Mouse (Mus musculus): Measurements from ENCODE around the gene Catsperg1. TPM values are rescaled to one million over a fixed set of nuclear protein-coding genes. Genes with fewer than 3 reads are reported as not detected.

Gene Catsperg1
- total and polyA plus RNA-seq, 3 experiments: 0.68 to 2.0 (median 0.93) TPM

Other genes starting within 250 kb of the Catsperg1 start
- 513 and 551 TPM in 2 replicates for gene Eif3k, start 232.2 kb downstream of the Catsperg1 start, total RNA-seq (2012; rRNA removed)
- gene Eif3k, start 232.2 kb downstream of the Catsperg1 start, total RNA-seq (2014; rRNA removed): 595 and 658 TPM in 2 replicates
- 580 and 584 TPM in 2 replicates for gene Eif3k, start 232.2 kb downstream of the Catsperg1 start, polyA plus RNA-seq (2012; ENCODE audit: insufficient read length, low read depth)
- gene Map4k1, start 232.0 kb downstream of the Catsperg1 start, total RNA-seq (2012; rRNA removed): 183 and 195 TPM in 2 replicates
- gene Map4k1, start 232.0 kb downstream of the Catsperg1 start, total RNA-seq (2014; rRNA removed): 112 and 114 TPM in 2 replicates
- gene Map4k1, start 232.0 kb downstream of the Catsperg1 start, polyA plus RNA-seq (2012; ENCODE audit: insufficient read length, low read depth): 395 and 401 TPM in 2 replicates
- gene Ryr1, start 88.9 kb downstream of the Catsperg1 start, total RNA-seq (2012; rRNA removed): 0.63 and 0.68 TPM in 2 replicates
- gene Ryr1, start 88.9 kb downstream of the Catsperg1 start, total RNA-seq (2014; rRNA removed): 0.43 TPM in 2 replicates
- gene Ryr1, start 88.9 kb downstream of the Catsperg1 start, polyA plus RNA-seq (2012; ENCODE audit: insufficient read length, low read depth): 0.86 and 1.1 TPM in 2 replicates
- 0.88 and 1.4 TPM in 2 replicates for gene Rasgrp4, start 79.2 kb downstream of the Catsperg1 start, total RNA-seq (2012; rRNA removed)
- gene Rasgrp4, start 79.2 kb downstream of the Catsperg1 start, total RNA-seq (2014; rRNA removed): 0.26 and 0.58 TPM in 2 replicates
- 2.9 and 3.2 TPM in 2 replicates for gene Rasgrp4, start 79.2 kb downstream of the Catsperg1 start, polyA plus RNA-seq (2012; ENCODE audit: insufficient read length, low read depth)
- gene Fam98c, start 57.8 kb downstream of the Catsperg1 start, total RNA-seq (2012; rRNA removed): 13.8 and 14.5 TPM in 2 replicates
- gene Fam98c, start 57.8 kb downstream of the Catsperg1 start, total RNA-seq (2014; rRNA removed): 13.0 and 14.1 TPM in 2 replicates
- 15.2 and 17.9 TPM in 2 replicates for gene Fam98c, start 57.8 kb downstream of the Catsperg1 start, polyA plus RNA-seq (2012; ENCODE audit: insufficient read length, low read depth)
- gene Ggn, start 43.8 kb downstream of the Catsperg1 start, total RNA-seq (2012; rRNA removed): 0.30 and 0.38 TPM in 2 replicates
- 0.13 TPM in 1 of 2 replicates, not detected in the other for gene Ggn, start 43.8 kb downstream of the Catsperg1 start, total RNA-seq (2014; rRNA removed)
- gene Ggn, start 43.8 kb downstream of the Catsperg1 start, polyA plus RNA-seq (2012; ENCODE audit: insufficient read length, low read depth): 1.0 and 1.5 TPM in 2 replicates
- gene Spred3, start 43.6 kb downstream of the Catsperg1 start, total RNA-seq (2012; rRNA removed): 2.2 and 3.3 TPM in 2 replicates
- gene Spred3, start 43.6 kb downstream of the Catsperg1 start, total RNA-seq (2014; rRNA removed): 1.2 and 1.6 TPM in 2 replicates
- gene Spred3, start 43.6 kb downstream of the Catsperg1 start, polyA plus RNA-seq (2012; ENCODE audit: insufficient read length, low read depth): 6.0 and 6.6 TPM in 2 replicates
- 321 and 335 TPM in 2 replicates for gene Psmd8, start 33.3 kb downstream of the Catsperg1 start, total RNA-seq (2012; rRNA removed)
- 455 and 479 TPM in 2 replicates for gene Psmd8, start 33.3 kb downstream of the Catsperg1 start, total RNA-seq (2014; rRNA removed)
- gene Psmd8, start 33.3 kb downstream of the Catsperg1 start, polyA plus RNA-seq (2012; ENCODE audit: insufficient read length, low read depth): 308 and 348 TPM in 2 replicates
- gene Kcnk6, start 18.5 kb upstream of the Catsperg1 start, total RNA-seq (2012; rRNA removed): 4.0 TPM in 2 replicates
- 1.2 and 2.2 TPM in 2 replicates for gene Kcnk6, start 18.5 kb upstream of the Catsperg1 start, total RNA-seq (2014; rRNA removed)
- 1.2 and 1.9 TPM in 2 replicates for gene Kcnk6, start 18.5 kb upstream of the Catsperg1 start, polyA plus RNA-seq (2012; ENCODE audit: insufficient read length, low read depth)
- gene Yif1b, start 24.3 kb upstream of the Catsperg1 start, total RNA-seq (2012; rRNA removed): 84.2 and 99.4 TPM in 2 replicates
- 61.6 and 69.4 TPM in 2 replicates for gene Yif1b, start 24.3 kb upstream of the Catsperg1 start, total RNA-seq (2014; rRNA removed)
- 61.0 and 63.0 TPM in 2 replicates for gene Yif1b, start 24.3 kb upstream of the Catsperg1 start, polyA plus RNA-seq (2012; ENCODE audit: insufficient read length, low read depth)
- 3.7 and 5.8 TPM in 2 replicates for gene 2200002D01Rik, start 34.4 kb upstream of the Catsperg1 start, total RNA-seq (2012; rRNA removed)
- not detected in 2 replicates for gene 2200002D01Rik, start 34.4 kb upstream of the Catsperg1 start, total RNA-seq (2014; rRNA removed)
- gene 2200002D01Rik, start 34.4 kb upstream of the Catsperg1 start, polyA plus RNA-seq (2012; ENCODE audit: insufficient read length, low read depth): not detected in 2 replicates
- gene Spint2, start 67.9 kb upstream of the Catsperg1 start, total RNA-seq (2012; rRNA removed): 25.6 and 29.1 TPM in 2 replicates
- not detected in 2 replicates for gene Spint2, start 67.9 kb upstream of the Catsperg1 start, total RNA-seq (2014; rRNA removed)
- gene Spint2, start 67.9 kb upstream of the Catsperg1 start, polyA plus RNA-seq (2012; ENCODE audit: insufficient read length, low read depth): 3.7 and 4.1 TPM in 2 replicates
- not detected in 2 replicates for gene Ppp1r14a, start 75.3 kb upstream of the Catsperg1 start, total RNA-seq (2012; rRNA removed)
- not detected in 2 replicates for gene Ppp1r14a, start 75.3 kb upstream of the Catsperg1 start, total RNA-seq (2014; rRNA removed)
- gene Ppp1r14a, start 75.3 kb upstream of the Catsperg1 start, polyA plus RNA-seq (2012; ENCODE audit: insufficient read length, low read depth): not detected in 2 replicates
- gene Dpf1, start 89.9 kb upstream of the Catsperg1 start, total RNA-seq (2012; rRNA removed): 1.3 and 3.0 TPM in 2 replicates
- gene Dpf1, start 89.9 kb upstream of the Catsperg1 start, total RNA-seq (2014; rRNA removed): 0.35 and 0.38 TPM in 2 replicates
- 0.97 and 1.9 TPM in 2 replicates for gene Dpf1, start 89.9 kb upstream of the Catsperg1 start, polyA plus RNA-seq (2012; ENCODE audit: insufficient read length, low read depth)

Data from CH12.LX (cell line).